Mouse (Mus musculus) brain, embryonic 14.5 days (tissue): ENCODE results near the gene Nosip.

Experiments
- CTCF ChIP-seq: fragments of 200-500 bp; IDR thresholded peaks from 2 replicates; pipeline ENCODE4 v1.5.1; 2012; ENCODE audit warnings: inconsistent platforms, mild to moderate bottlenecking, moderate library complexity, borderline replicate concordance; ENCODE audit not compliant: insufficient read depth, insufficient read length; ENCODE audit errors: extremely low read depth
- POLR2A ChIP-seq: fragments of 200-500 bp; IDR thresholded peaks from 2 replicates; pipeline ENCODE4 v1.6.1; 2012; ENCODE audit warnings: mild to moderate bottlenecking, inconsistent platforms, borderline replicate concordance; ENCODE audit not compliant: poor library complexity, insufficient read depth, insufficient read length, severe bottlenecking; ENCODE audit errors: extremely low read depth

GRCm38 (mm10) chr7:45093516-45093905 is 31.3 kb downstream of the Nosip start:
- TF ChIP-seq CTCF: no peak
- no peak for TF ChIP-seq POLR2A
